Mouse (Mus musculus) embryonic facial prominence, embryonic 10.5 days (tissue): ENCODE data around the gene Chchd3. TPM values are rescaled to one million over a fixed set of nuclear protein-coding genes. Genes with fewer than 3 reads are reported as not detected.

Source experiments
- DNase-seq: peaks from one replicate; pipeline ENCODE4 v3.0.0-alpha.2; 2017; ENCODE audit warnings: low spot score
- H3K27ac ChIP-seq: fragments of 300-500 bp; sonication (generic); replicated peaks from 2 replicates; pipeline ENCODE4 v1.5.1; 2016; ENCODE audit warnings: mild to moderate bottlenecking
- H3K27me3 ChIP-seq: fragments of 300-500 bp; sonication (generic); replicated peaks from 2 replicates; pipeline ENCODE4 v1.6.1; 2016; ENCODE audit warnings: low read depth, mild to moderate bottlenecking; ENCODE audit not compliant: poor library complexity, severe bottlenecking
- H3K36me3 ChIP-seq: fragments of 300-500 bp; sonication (generic); replicated peaks from 2 replicates; pipeline ENCODE4 v1.6.1; 2016; ENCODE audit warnings: mild to moderate bottlenecking, moderate library complexity
- H3K4me1 ChIP-seq: fragments of 300-500 bp; sonication (generic); 2 replicates; pipeline ENCODE4 v1.6.1; 2016
- H3K4me3 ChIP-seq: fragments of 300-500 bp; sonication (generic); 2 replicates; pipeline ENCODE4 v1.5.1; 2016; ENCODE audit warnings: mild to moderate bottlenecking, moderate library complexity
- H3K9me3 ChIP-seq: fragments of 300-500 bp; sonication (generic); 2 replicates; pipeline ENCODE4 v1.6.1; 2016; ENCODE audit warnings: mild to moderate bottlenecking
- WGBS: fragments of 180-500 bp; shearing (Covaris S2); methylation state at CpG from one replicate; pipeline ENCODE4 v1.1.7; 2016; 5-methylcytosine and 5-hydroxymethylcytosine counted together
- polyA plus RNA-seq: library from polyadenylated mRNA; unstranded; fragments of >200 nt; fragmentation: Nextera tagmentation; extraction: Ambion mirVana; gene quantifications from 2 replicates; pipeline ENCODE4 v1.2.1, GENCODE M21; 2016

Chchd3 gene
- polyA plus RNA-seq, 1 experiment from 2014 or later = 116 TPM

- WGBS = 90% methylated on average over 4 of the region's 4 CpGs
These were observed 241.1 kb downstream of the Chchd3 start for GRCm38 (mm10) chr6:32818961-32819360.

DNA sequence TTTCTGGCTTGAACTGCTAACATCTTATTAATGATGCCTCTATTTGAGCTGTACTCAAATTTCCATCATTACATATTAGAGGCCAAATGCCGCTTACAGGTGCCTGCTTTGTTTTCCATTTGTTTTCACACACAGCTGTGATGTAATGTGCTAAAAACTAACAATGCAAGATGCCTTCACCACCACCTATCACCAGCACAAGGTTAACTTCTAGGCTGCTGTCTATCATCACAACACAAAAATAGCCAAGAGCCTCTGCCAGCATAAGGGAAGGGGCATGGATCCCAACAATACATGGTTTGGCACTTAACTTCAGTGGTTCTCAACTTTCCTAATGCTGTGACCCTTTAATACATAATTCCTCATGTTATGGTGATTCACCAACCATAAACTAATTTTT, 251.3 kb downstream of the Chchd3 start:
- Histone ChIP-seq H3K9me3 (no peaks in the 10 kb centered on the region), H3K27ac (no peak overlapping the region)
- 92% methylated on average over 1 of the region's 1 CpGs for WGBS

More at GRCm38 (mm10) chr6:32818961-32819360, 241.1 kb downstream of the Chchd3 start:
- Histone ChIP-seq H3K36me3 (no peaks in the 10 kb centered on the region), H3K4me3 (no peak overlapping the region), H3K9me3 (no peaks in the 10 kb centered on the region), H3K27me3 (no peaks in the 10 kb centered on the region), H3K27ac (no peak overlapping the region), H3K4me1 (0 out of 2 replicates have a peak, but pooled peaks cover 8% of the 10 kb centered on the region)
- no peak for DNase-seq

GRCm38 (mm10) chr6:32807771-32808170, 252.3 kb downstream of the Chchd3 start:
- H3K36me3 ChIP-seq = peaks cover 8% of the 10 kb centered on the region
- no peaks in the 10 kb centered on the region for H3K4me1 ChIP-seq
- H3K4me3 ChIP-seq = no peak overlapping the region
- 81% methylated on average over 4 of the region's 4 CpGs for WGBS
- H3K27me3 ChIP-seq = no peaks in the 10 kb centered on the region
- no peak overlapping the region for H3K27ac ChIP-seq
- DNase-seq = no peak
- no peaks in the 10 kb centered on the region for H3K9me3 ChIP-seq

More for the DNA sequence above, 251.3 kb downstream of the Chchd3 start:
- Histone ChIP-seq H3K4me1 (no peaks in the 10 kb centered on the region), H3K27me3 (no peaks in the 10 kb centered on the region), H3K36me3 (peaks cover under 1% of the 10 kb centered on the region), H3K4me3 (no peak overlapping the region)
- no peak for DNase-seq

DNA sequence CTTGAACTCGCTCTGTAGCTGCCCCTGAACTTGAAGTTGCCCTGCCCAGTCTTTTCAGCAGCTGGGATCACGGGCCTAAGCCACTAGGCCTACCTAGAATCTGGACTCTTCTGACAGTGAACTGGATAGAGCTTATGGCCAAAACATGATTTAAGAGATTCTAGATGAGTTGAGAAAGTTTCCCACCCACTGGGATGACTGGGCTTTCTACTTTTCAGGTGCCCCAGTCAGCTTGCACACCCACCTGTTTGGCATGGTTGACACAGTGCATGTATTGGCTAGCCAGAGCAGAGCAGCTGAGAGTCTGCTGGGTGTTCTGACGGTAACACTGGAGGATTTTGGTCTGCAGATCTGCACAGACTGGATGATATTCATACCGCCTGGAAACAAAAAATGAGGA, 256.4 kb downstream of the Chchd3 start:
- H3K27ac ChIP-seq = no peak overlapping the region
- no peak overlapping the region for H3K4me3 ChIP-seq
- WGBS = 94% methylated on average over 4 of the region's 4 CpGs
- no peaks in the 10 kb centered on the region for H3K4me1 ChIP-seq
- peaks cover 27% of the 10 kb centered on the region for H3K36me3 ChIP-seq
- no peaks in the 10 kb centered on the region for H3K27me3 ChIP-seq
- no peak for DNase-seq
- no peaks in the 10 kb centered on the region for H3K9me3 ChIP-seq

DNA sequence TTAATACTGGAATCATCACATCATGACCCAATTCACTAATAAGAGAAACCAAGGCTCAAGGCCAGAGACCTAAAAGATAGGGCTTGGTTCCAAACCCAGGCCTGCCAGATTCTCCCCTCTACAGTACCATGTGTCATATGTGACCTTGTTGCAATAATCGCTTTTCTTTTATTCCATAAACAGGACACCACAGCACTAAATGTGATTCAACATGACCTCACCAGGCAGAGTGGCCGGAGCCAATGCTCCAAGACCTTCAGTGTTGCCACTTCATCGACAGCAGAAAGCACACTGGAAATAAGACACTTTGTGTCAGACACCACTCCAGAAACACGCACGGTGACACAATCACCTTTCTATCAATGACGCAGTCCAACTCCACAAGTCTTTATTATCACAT, 258.3 kb downstream of the Chchd3 start:
- H3K27me3 ChIP-seq = no peaks in the 10 kb centered on the region
- no peak overlapping the region for H3K27ac ChIP-seq
- 96% methylated on average over 6 of the region's 6 CpGs for WGBS
- no peaks in the 10 kb centered on the region for H3K9me3 ChIP-seq
- peaks cover 27% of the 10 kb centered on the region for H3K36me3 ChIP-seq
- H3K4me3 ChIP-seq = no peak overlapping the region
- H3K4me1 ChIP-seq = 0 out of 2 replicates have a peak, but pooled peaks cover 5% of the 10 kb centered on the region
- DNase-seq = no peak

- Histone ChIP-seq H3K27me3 (no peaks in the 10 kb centered on the region), H3K9me3 (no peaks in the 10 kb centered on the region), H3K4me1 (peaks cover 13% of the 10 kb centered on the region), H3K36me3 (peaks cover 26% of the 10 kb centered on the region), H3K4me3 (no peak overlapping the region), H3K27ac (no peak overlapping the region)
- WGBS = 46% methylated on average over 4 of the region's 4 CpGs
- DNase-seq = no peak
These were observed 262.5 kb downstream of the Chchd3 start for GRCm38 (mm10) chr6:32797525-32797924.

- no peak for DNase-seq
- H3K4me1 ChIP-seq = peaks cover 13% of the 10 kb centered on the region
- H3K27ac ChIP-seq = no peak overlapping the region
- H3K4me3 ChIP-seq = no peak overlapping the region
- WGBS = 70% methylated on average over 8 of the region's 8 CpGs
- peaks cover 28% of the 10 kb centered on the region for H3K36me3 ChIP-seq
- no peaks in the 10 kb centered on the region for H3K27me3 ChIP-seq
- H3K9me3 ChIP-seq = no peaks in the 10 kb centered on the region
These were observed 264.2 kb downstream of the Chchd3 start for GRCm38 (mm10) chr6:32795653-32796500.

DNA sequence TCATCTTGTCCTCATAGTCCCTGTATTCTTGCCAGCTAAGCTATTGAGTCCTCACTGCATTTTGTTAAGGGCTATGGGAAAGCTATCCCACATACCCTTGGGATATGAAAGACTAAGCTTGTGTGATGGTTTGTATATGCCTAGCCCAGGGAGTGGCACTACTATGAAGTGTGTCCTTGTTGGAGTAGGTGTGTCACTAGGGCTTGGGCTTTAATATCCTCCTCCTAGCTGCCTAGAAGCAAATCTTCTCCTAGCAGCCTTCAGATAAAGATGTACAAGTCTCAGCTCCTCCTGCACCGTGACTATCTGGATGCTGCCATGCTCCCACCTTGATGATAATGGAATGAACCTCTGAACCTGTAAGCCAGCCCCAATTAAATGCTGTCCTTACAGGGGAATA, 266.5 kb downstream of the Chchd3 start:
- Histone ChIP-seq H3K36me3 (peaks cover 28% of the 10 kb centered on the region), H3K27me3 (no peaks in the 10 kb centered on the region), H3K27ac (no peak overlapping the region), H3K9me3 (no peaks in the 10 kb centered on the region), H3K4me1 (peaks cover 13% of the 10 kb centered on the region), H3K4me3 (no peak overlapping the region)
- 94% methylated on average over 1 of the region's 1 CpGs for WGBS
- DNase-seq = no peak

- Histone ChIP-seq H3K27me3 (no peaks in the 10 kb centered on the region), H3K4me3 (no peak overlapping the region), H3K4me1 (peaks cover 13% of the 10 kb centered on the region), H3K9me3 (no peaks in the 10 kb centered on the region), H3K27ac (no peak overlapping the region), H3K36me3 (peaks cover 28% of the 10 kb centered on the region)
- DNase-seq = no peak
- WGBS = 93% methylated on average over 3 of the region's 3 CpGs
These were observed 266.9 kb downstream of the Chchd3 start for GRCm38 (mm10) chr6:32793163-32793562.

DNA sequence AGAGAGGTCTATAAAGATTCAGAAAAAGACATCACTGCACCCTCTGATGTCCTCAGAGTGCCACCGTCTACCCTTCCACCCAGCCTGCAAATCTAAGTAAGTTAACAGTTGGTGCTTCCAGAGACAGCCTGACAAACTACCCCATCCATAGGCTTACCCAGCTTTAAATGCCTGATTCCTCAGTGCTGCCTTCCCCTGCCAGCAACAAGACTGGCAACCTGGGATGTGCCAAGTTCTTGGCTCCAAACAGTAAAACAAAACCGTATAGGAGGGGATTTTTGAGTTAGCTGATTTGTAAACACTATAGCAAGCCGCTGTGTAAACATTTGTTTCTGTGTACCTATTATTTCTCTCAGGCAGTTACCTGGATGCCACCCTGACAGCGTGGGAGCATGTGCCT, 269.6 kb downstream of the Chchd3 start:
- no peak for DNase-seq
- H3K27me3 ChIP-seq = no peaks in the 10 kb centered on the region
- H3K9me3 ChIP-seq = no peaks in the 10 kb centered on the region
- 87% methylated on average over 4 of the region's 4 CpGs for WGBS
- H3K27ac ChIP-seq = no peak overlapping the region
- H3K4me1 ChIP-seq = peaks cover 6% of the 10 kb centered on the region
- H3K4me3 ChIP-seq = no peak overlapping the region
- H3K36me3 ChIP-seq = peaks cover 28% of the 10 kb centered on the region

GRCm38 (mm10) chr6:32787399-32787798, 272.7 kb downstream of the Chchd3 start:
- Histone ChIP-seq H3K27me3 (no peaks in the 10 kb centered on the region), H3K27ac (no peak overlapping the region), H3K4me1 (peaks cover 5% of the 10 kb centered on the region), H3K36me3 (peaks cover 20% of the 10 kb centered on the region), H3K9me3 (no peaks in the 10 kb centered on the region), H3K4me3 (no peak overlapping the region)
- WGBS = 67% methylated on average over 1 of the region's 1 CpGs
- DNase-seq = no peak

- DNase-seq = no peak
- Histone ChIP-seq H3K4me3 (no peak overlapping the region), H3K27ac (no peak overlapping the region), H3K4me1 (peaks cover 5% of the 10 kb centered on the region), H3K9me3 (no peaks in the 10 kb centered on the region), H3K36me3 (peaks cover 8% of the 10 kb centered on the region), H3K27me3 (no peaks in the 10 kb centered on the region)
- 91% methylated on average over 5 of the region's 5 CpGs for WGBS
These were observed 273.9 kb downstream of the Chchd3 start for GRCm38 (mm10) chr6:32786196-32786595.

- H3K9me3 ChIP-seq = no peaks in the 10 kb centered on the region
- H3K36me3 ChIP-seq = no peaks in the 10 kb centered on the region
- H3K4me3 ChIP-seq = no peak overlapping the region
- H3K27me3 ChIP-seq = no peaks in the 10 kb centered on the region
- peaks cover 12% of the 10 kb centered on the region for H3K4me1 ChIP-seq
- 84% methylated on average over 4 of the region's 4 CpGs for whole genome bisulfite sequencing
- no peak overlapping the region for H3K27ac ChIP-seq
- DNase-seq = no peak
These were observed 277.0 kb downstream of the Chchd3 start for GRCm38 (mm10) chr6:32783102-32783501.
